Mouse (Mus musculus): ENCODE measurements at regions not wholly inside any gene's neighbourhood (a gene's known extent, or its start where the extent isn't known, plus 50 kb on each side); places are given as distances from the start of the nearest gene placed in this dataset.

GRCm38 (mm10) chr10:92429256-92429655 is 293.0 kb downstream of the Nedd1 start:
- no peak overlapping the region for H3K4me3 ChIP-seq (ENCODE audit: insufficient read depth, low read length)
- no peak for TF ChIP-seq POLR2A (IDR thresholded peaks at IDR 0.05; ENCODE audit: extremely low read depth, insufficient read depth, low read length)
- no peak for TF ChIP-seq CTCF (IDR thresholded peaks at IDR 0.05; ENCODE audit: extremely low read depth, insufficient read depth, low read length)
- H3K27ac ChIP-seq (ENCODE audit: insufficient read depth, low read length): no peak overlapping the region
- H3K4me1 ChIP-seq (ENCODE audit: control insufficient read depth, insufficient read depth, low read length): no peaks in the 10 kb centered on the region

- no peaks in the 10 kb centered on the region for H3K4me1 ChIP-seq (ENCODE audit: control insufficient read depth, insufficient read depth, low read length)
- TF ChIP-seq CTCF (IDR thresholded peaks at IDR 0.05; ENCODE audit: extremely low read depth, insufficient read depth, low read length) (no peak), POLR2A (IDR thresholded peaks at IDR 0.05; ENCODE audit: extremely low read depth, insufficient read depth, low read length) (no peak)
- no peak overlapping the region for H3K27ac ChIP-seq (ENCODE audit: insufficient read depth, low read length)
- no peak overlapping the region for H3K4me3 ChIP-seq (ENCODE audit: insufficient read depth, low read length)
These were observed 294.2 kb downstream of the Nedd1 start for GRCm38 (mm10) chr10:92428026-92428425.

GRCm38 (mm10) chr10:92426443-92426842 is 295.8 kb downstream of the Nedd1 start:
- Histone ChIP-seq H3K4me3 (ENCODE audit: insufficient read depth, low read length) (no peak overlapping the region), H3K4me1 (ENCODE audit: control insufficient read depth, insufficient read depth, low read length) (no peaks in the 10 kb centered on the region), H3K27ac (ENCODE audit: insufficient read depth, low read length) (no peak overlapping the region)
- TF ChIP-seq CTCF (IDR thresholded peaks at IDR 0.05; ENCODE audit: extremely low read depth, insufficient read depth, low read length) (no peak), POLR2A (IDR thresholded peaks at IDR 0.05; ENCODE audit: extremely low read depth, insufficient read depth, low read length) (no peak)

GRCm38 (mm10) chr10:92412737-92413136 is 309.5 kb downstream of the Nedd1 start:
- Histone ChIP-seq H3K27ac (ENCODE audit: insufficient read depth, low read length) (no peak overlapping the region), H3K4me3 (ENCODE audit: insufficient read depth, low read length) (no peak overlapping the region), H3K4me1 (ENCODE audit: control insufficient read depth, insufficient read depth, low read length) (no peaks in the 10 kb centered on the region)
- TF ChIP-seq POLR2A (IDR thresholded peaks at IDR 0.05; ENCODE audit: extremely low read depth, insufficient read depth, low read length): no peak
- no peak for TF ChIP-seq CTCF (IDR thresholded peaks at IDR 0.05; ENCODE audit: extremely low read depth, insufficient read depth, low read length)

- Histone ChIP-seq H3K4me3 (ENCODE audit: insufficient read depth, low read length) (no peak overlapping the region), H3K27ac (ENCODE audit: insufficient read depth, low read length) (no peak overlapping the region), H3K4me1 (ENCODE audit: control insufficient read depth, insufficient read depth, low read length) (no peaks in the 10 kb centered on the region)
- no peak for TF ChIP-seq POLR2A (IDR thresholded peaks at IDR 0.05; ENCODE audit: extremely low read depth, insufficient read depth, low read length)
- TF ChIP-seq CTCF (IDR thresholded peaks at IDR 0.05; ENCODE audit: extremely low read depth, insufficient read depth, low read length): no peak
These were observed 311.4 kb downstream of the Nedd1 start for GRCm38 (mm10) chr10:92410813-92411325.

GRCm38 (mm10) chr10:92404697-92405293 is 317.4 kb downstream of the Nedd1 start:
- no peak overlapping the region; the same call in 1 of the 2 replicates for H3K4me3 ChIP-seq (ENCODE audit: insufficient read depth, low read length)
- TF ChIP-seq POLR2A (IDR thresholded peaks at IDR 0.05; ENCODE audit: extremely low read depth, insufficient read depth, low read length): no peak
- no peaks in the 10 kb centered on the region for H3K4me1 ChIP-seq (ENCODE audit: control insufficient read depth, insufficient read depth, low read length)
- no peak overlapping the region for H3K27ac ChIP-seq (ENCODE audit: insufficient read depth, low read length)

GRCm38 (mm10) chr10:92400587-92401090 is 321.6 kb downstream of the Nedd1 start:
- Histone ChIP-seq H3K4me1 (ENCODE audit: control insufficient read depth, insufficient read depth, low read length) (no peaks in the 10 kb centered on the region), H3K4me3 (ENCODE audit: insufficient read depth, low read length) (no peak overlapping the region)
- no peak for TF ChIP-seq CTCF (IDR thresholded peaks at IDR 0.05; ENCODE audit: extremely low read depth, insufficient read depth, low read length)
- TF ChIP-seq POLR2A (IDR thresholded peaks at IDR 0.05; ENCODE audit: extremely low read depth, insufficient read depth, low read length): no peak

GRCm38 (mm10) chr10:92389176-92389732 is 333.0 kb downstream of the Nedd1 start:
- no peak overlapping the region for H3K27ac ChIP-seq (ENCODE audit: insufficient read depth, low read length)
- TF ChIP-seq POLR2A (IDR thresholded peaks at IDR 0.05; ENCODE audit: extremely low read depth, insufficient read depth, low read length) (no peak), CTCF (IDR thresholded peaks at IDR 0.05; ENCODE audit: extremely low read depth, insufficient read depth, low read length) (no peak)
- H3K4me1 ChIP-seq (ENCODE audit: control insufficient read depth, insufficient read depth, low read length): no peaks in the 10 kb centered on the region
- H3K4me3 ChIP-seq (ENCODE audit: insufficient read depth, low read length): no peak overlapping the region

More at GRCm38 (mm10) chr10:92400587-92401090, 321.6 kb downstream of the Nedd1 start:
- no peak overlapping the region for H3K27ac ChIP-seq (ENCODE audit: insufficient read depth, low read length)

GRCm38 (mm10) chr10:92367126-92367525 is 355.1 kb downstream of the Nedd1 start:
- TF ChIP-seq POLR2A (IDR thresholded peaks at IDR 0.05; ENCODE audit: extremely low read depth, insufficient read depth, low read length) (no peak), CTCF (IDR thresholded peaks at IDR 0.05; ENCODE audit: extremely low read depth, insufficient read depth, low read length) (no peak)
- Histone ChIP-seq H3K27ac (ENCODE audit: insufficient read depth, low read length) (no peak overlapping the region), H3K4me1 (ENCODE audit: control insufficient read depth, insufficient read depth, low read length) (no peaks in the 10 kb centered on the region), H3K4me3 (ENCODE audit: insufficient read depth, low read length) (no peak overlapping the region)

GRCm38 (mm10) chr10:92356738-92357137 is 365.5 kb downstream of the Nedd1 start:
- Histone ChIP-seq H3K4me1 (ENCODE audit: control insufficient read depth, insufficient read depth, low read length) (no peaks in the 10 kb centered on the region), H3K27ac (ENCODE audit: insufficient read depth, low read length) (no peak overlapping the region), H3K4me3 (ENCODE audit: insufficient read depth, low read length) (no peak overlapping the region)
- TF ChIP-seq POLR2A (IDR thresholded peaks at IDR 0.05; ENCODE audit: extremely low read depth, insufficient read depth, low read length): no peak
- TF ChIP-seq CTCF (IDR thresholded peaks at IDR 0.05; ENCODE audit: extremely low read depth, insufficient read depth, low read length): no peak

All from cortical plate, adult 2 months (tissue).